Mouse (Mus musculus): Measurements from ENCODE around the gene Mamld1.

GRCm38 (mm10) chrX:71088080-71088414, 38.0 kb downstream of the Mamld1 start:
- no peak for TF ChIP-seq POLR2A (IDR thresholded peaks at IDR 0.05; ENCODE audit: control insufficient read depth, low read depth, low read length)
- no peak for TF ChIP-seq CTCF (IDR thresholded peaks at IDR 0.05; ENCODE audit: control insufficient read depth, insufficient read depth, insufficient replicate concordance, low read depth, low read length)
